In genomic region chr6:83394122-83394521, GRCm38 (mm10) we compare ENCODE assay signal across 23 mouse cellular contexts. TPM values are rescaled to one million over a fixed set of nuclear protein-coding genes. Genes with fewer than 3 reads are reported as not detected.
A peak's percentile ranks its signal among the peaks of the same experiment; 100 is the strongest.
DNase-seq lines count a peak whose midpoint lies in the region; ATAC-seq and TF ChIP-seq lines count a peak whose summit lies in the region.
"Had no signal": no experiment of that assay in that cellular context is flagged by ENCODE, and none has a peak within 500 bp of the region (broad histone marks: within the 10 kb centered on the region; RNA-seq: fewer than 3 reads in every experiment).

No protein-coding gene starts in this region.

- H3K9ac ChIP-seq in lung, embryonic 15.5 days, result no peak overlapping the region
- no peak overlapping the region for H3K9ac ChIP-seq in lung, postnatal 0 days (replicated peaks; ENCODE audit: low read depth)
- no peak overlapping the region for H3K9ac ChIP-seq in stomach, postnatal 0 days (ENCODE audit: low read length)
- H3K9ac ChIP-seq: embryonic facial prominence, embryonic 12.5 days; forebrain, embryonic 12.5 days had no signal

- TF ChIP-seq CTCF in lung, adult 2 months (IDR thresholded peaks at IDR 0.05; ENCODE audit: insufficient read depth, low read length), result no peak
- peak; percentile 29 for TF ChIP-seq CTCF in lung, postnatal 0 days (IDR thresholded peaks at IDR 0.05)
- TF ChIP-seq CTCF in stomach, postnatal 0 days (IDR thresholded peaks at IDR 0.05; ENCODE audit: low read depth), result no peak

- no peaks in the 10 kb centered on the region for H3K9me3 ChIP-seq in lung, embryonic 15.5 days
- no peaks in the 10 kb centered on the region for H3K9me3 ChIP-seq in lung, postnatal 0 days (ENCODE audit: low read length)
- no peaks in the 10 kb centered on the region for H3K9me3 ChIP-seq in stomach, postnatal 0 days (ENCODE audit: control insufficient read depth, low read length)
- H3K9me3 ChIP-seq: embryonic facial prominence, embryonic 12.5 days; forebrain, embryonic 10.5 days; forebrain, embryonic 12.5 days had no signal

- no peak for ATAC-seq in lung, embryonic 15.5 days (ENCODE audit: borderline replicate concordance, extremely low read depth, low FRiP score, low TSS enrichment)
- ATAC-seq in lung, postnatal 0 days, result peak; percentile 80
- ATAC-seq in stomach, postnatal 0 days (ENCODE audit: low FRiP score, low TSS enrichment), result peak; percentile 55; the same call in 1 of the 2 replicates
- ATAC-seq in inflammation-experienced regulatory T-cells, adult 6 months, result no peak
- ATAC-seq: forebrain, embryonic 14.5 days; forebrain, embryonic 16.5 days had no signal

- no peak for TF ChIP-seq POLR2A in lung, adult 2 months (IDR thresholded peaks at IDR 0.05; ENCODE audit: borderline replicate concordance, extremely low read depth, low read depth, low read length)

- 70% methylated on average over 4 of the region's 4 CpGs for whole genome bisulfite sequencing in lung, embryonic 15.5 days
- WGBS in lung, adult 2 months, result 59% methylated on average over 4 of the region's 4 CpGs
- 62% methylated on average over 4 of the region's 4 CpGs for WGBS in lung, postnatal 0 days
- 83% methylated on average over 4 of the region's 4 CpGs for WGBS in stomach, postnatal 0 days

- H3K36me3 ChIP-seq in lung, embryonic 15.5 days, result peaks cover 56% of the 10 kb centered on the region
- H3K36me3 ChIP-seq in lung, postnatal 0 days (ENCODE audit: insufficient read depth, low read length), result no peaks in the 10 kb centered on the region
- peaks cover 3% of the 10 kb centered on the region; the same call in 1 of the 2 replicates for H3K36me3 ChIP-seq in stomach, postnatal 0 days (ENCODE audit: control insufficient read depth, insufficient read depth, low read length)

- no peaks in the 10 kb centered on the region for H3K27me3 ChIP-seq in lung, embryonic 15.5 days
- no peaks in the 10 kb centered on the region for H3K27me3 ChIP-seq in lung, postnatal 0 days (replicated peaks; ENCODE audit: insufficient read depth, low read length)
- no peaks in the 10 kb centered on the region for H3K27me3 ChIP-seq in stomach, postnatal 0 days (ENCODE audit: control insufficient read depth, insufficient read depth, low read length)
- H3K27me3 ChIP-seq: embryonic facial prominence, embryonic 12.5 days; forebrain, embryonic 12.5 days had no signal

- peaks cover 21% of the 10 kb centered on the region; the same call in 1 of the 2 replicates for H3K4me1 ChIP-seq in lung, embryonic 15.5 days
- peaks cover 9% of the 10 kb centered on the region for H3K4me1 ChIP-seq in lung, adult 2 months (ENCODE audit: control insufficient read depth, insufficient read depth, low read length)
- peaks cover 4% of the 10 kb centered on the region; the same call in 1 of the 2 replicates for H3K4me1 ChIP-seq in lung, postnatal 0 days (ENCODE audit: insufficient read depth, low read depth, low read length)
- 0 out of 2 replicates have a peak, but pooled peaks cover 2% of the 10 kb centered on the region for H3K4me1 ChIP-seq in stomach, postnatal 0 days (replicated peaks; ENCODE audit: control insufficient read depth, insufficient read depth)
- H3K4me1 ChIP-seq: forebrain, embryonic 10.5 days; forebrain, embryonic 12.5 days had no signal

- H3K4me2 ChIP-seq in lung, embryonic 15.5 days, result no peak overlapping the region
- no peak overlapping the region for H3K4me2 ChIP-seq in lung, postnatal 0 days (replicated peaks; ENCODE audit: low read depth, low read length)
- H3K4me2 ChIP-seq in stomach, postnatal 0 days (replicated peaks; ENCODE audit: low read depth), result no peak overlapping the region
- H3K4me2 ChIP-seq: embryonic facial prominence, embryonic 12.5 days; forebrain, embryonic 12.5 days had no signal

- peak; percentile 31; the same call in 1 of the 2 replicates for TF ChIP-seq EP300 in lung, postnatal 0 days (IDR thresholded peaks at IDR 0.05)
- no peak for TF ChIP-seq EP300 in stomach, postnatal 0 days (optimal IDR thresholded peaks at IDR 0.05)

- no peak for DNase-seq in lung, adult 2 months
- DNase-seq in lung, postnatal 0 days (ENCODE audit: low spot score), result peak; percentile 62
- no peak for DNase-seq in lung, postnatal 4 days
- peak; percentile 37 for DNase-seq in lung, postnatal 36 days
- no peak for DNase-seq in stomach, postnatal 0 days (ENCODE audit: low spot score)
- DNase-seq: adrenal gland, adult 2 months; adrenal gland, postnatal 10 days; adrenal gland, postnatal 25 days; cerebellum, adult 11 months; cerebellum, adult 18-20 months; cerebellum, adult 8-10 months; cerebellum, adult 9-11 months; cerebellum, postnatal 14 days; cerebellum, postnatal 36 days; embryo, embryonic 11 days had no signal

- no peak overlapping the region for H3K4me3 ChIP-seq in lung, embryonic 15.5 days
- H3K4me3 ChIP-seq in lung, adult 2 months (replicated peaks; ENCODE audit: extremely low read depth, low read depth, low read length), result no peak overlapping the region
- no peak overlapping the region for H3K4me3 ChIP-seq in lung, postnatal 0 days (ENCODE audit: low read depth, low read length)
- H3K4me3 ChIP-seq in stomach, postnatal 0 days (ENCODE audit: low read depth, low read length), result no peak overlapping the region
- H3K4me3 ChIP-seq: embryonic facial prominence, embryonic 12.5 days; erythroblast, embryonic 14.5 days; forebrain, embryonic 10.5 days; forebrain, embryonic 12.5 days had no signal

- H3K27ac ChIP-seq in lung, embryonic 15.5 days, result 0 out of 2 replicates have a peak overlapping the region, but pooled peaks have one; percentile 23
- H3K27ac ChIP-seq in lung, postnatal 0 days (ENCODE audit: low read length), result 0 out of 2 replicates have a peak overlapping the region, but pooled peaks have one; percentile 51
- H3K27ac ChIP-seq in stomach, postnatal 0 days (replicated peaks), result 0 out of 2 replicates have a peak overlapping the region, but pooled peaks have one; percentile 45
- H3K27ac ChIP-seq: embryonic facial prominence, embryonic 12.5 days; forebrain, embryonic 10.5 days; forebrain, embryonic 12.5 days had no signal

RNA-seq across cellular contexts. Expression of gene Bola3, which starts 45.2 kb away (rescaled TPM):
- polyA plus RNA-seq in lung, embryonic 15.5 days (2015; fragmentation: Nextera tagmentation; extraction: Ambion mirVana), result 125 and 130 TPM in 2 replicates
- polyA plus RNA-seq in lung, adult 2 months (2012; rRNA removed), result 7.5 and 12.5 TPM in 2 replicates
- 101 and 120 TPM in 2 replicates for polyA plus RNA-seq in lung, postnatal 0 days (2015; fragmentation: Nextera tagmentation; extraction: Ambion mirVana)
- 156 and 162 TPM in 2 replicates for polyA plus RNA-seq in stomach, postnatal 0 days (2015; fragmentation: Nextera tagmentation; extraction: Ambion mirVana)
- polyA plus RNA-seq in inflammation-experienced regulatory T-cells, adult 6 months (2017; shearing (Covaris generic)), result 10 to 100 TPM; 59.4 to 85.5 (median 73.8) TPM

Comparison
In these comparisons a context has a peak if more than half of its experiments do, and no peak if none do; other contexts are left out.
1. ATAC-seq: peak in lung, postnatal 0 days (single experiment) and stomach, postnatal 0 days (single experiment); none in lung, embryonic 15.5 days (single experiment) and inflammation-experienced regulatory T-cells, adult 6 months (single experiment).
2. DNase-seq: peak in lung, postnatal 0 days (single experiment) and lung, postnatal 36 days (single experiment); none in lung, adult 2 months (single experiment), lung, postnatal 4 days (0 of 2) and stomach, postnatal 0 days (single experiment).
3. Peak in every context shown above with its lines, with median percentiles within 50 percentile points of each other: H3K27ac ChIP-seq.